8 mouse cellular contexts compared by ENCODE assay signal in the genomic region with DNA sequence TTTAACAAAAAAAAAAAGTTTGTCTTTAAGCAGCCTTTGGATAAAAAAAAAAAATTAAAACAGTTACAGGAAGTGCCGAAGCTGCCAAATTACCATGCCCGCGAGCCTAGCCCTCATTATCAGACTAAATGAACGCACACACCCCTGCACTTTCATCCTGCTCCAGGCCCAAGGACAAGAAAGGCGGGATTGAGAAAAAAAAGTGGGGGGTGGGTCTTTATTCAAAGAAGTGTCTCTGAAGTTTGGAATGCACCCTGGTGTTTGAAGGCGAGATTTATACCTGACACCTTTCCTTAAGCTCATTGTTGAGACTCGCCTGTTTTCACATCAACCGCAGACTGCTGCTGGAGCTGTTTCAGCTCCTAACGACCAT. TPM values are rescaled to one million over a fixed set of nuclear protein-coding genes. Genes with fewer than 3 reads are reported as not detected.
DNase-seq lines count a peak whose midpoint lies in the region; ATAC-seq and TF ChIP-seq lines count a peak whose summit lies in the region.

No protein-coding gene starts in this region.

- in situ Hi-C loops in ES-E14 (cut with MboI; ENCODE audit: low sequenced_read_pairs in 2 of 2, unreplicated experiment in 2 of 2), result no loop called here

- peaks cover 4% of the 10 kb centered on the region; the same call in 1 of the 2 replicates for H3K9me3 ChIP-seq in heart, embryonic 14.5 days (ENCODE audit: control insufficient read depth, low read length)
- H3K9me3 ChIP-seq in ES-E14 (ENCODE audit: control insufficient read depth, insufficient read depth, low read depth, low read length), result no peaks in the 10 kb centered on the region
- H3K9me3 ChIP-seq in forebrain, postnatal 0 days (ENCODE audit: low read length), result no peaks in the 10 kb centered on the region; the same call in 1 of the 2 replicates

- no peak for ATAC-seq in heart, embryonic 14.5 days (ENCODE audit: insufficient number of reproducible peaks, insufficient read depth, low FRiP score, low read depth)
- peak; percentile 40; the same call in 1 of the 2 replicates for ATAC-seq in forebrain, postnatal 0 days

- TF ChIP-seq CTCF in forebrain, postnatal 0 days (IDR thresholded peaks at IDR 0.05; ENCODE audit: low read depth), result no peak

- no peaks in the 10 kb centered on the region for H3K36me3 ChIP-seq in heart, embryonic 14.5 days (ENCODE audit: control insufficient read depth, insufficient read depth, low read length)
- no peaks in the 10 kb centered on the region for H3K36me3 ChIP-seq in ES-E14 (ENCODE audit: control insufficient read depth, insufficient read depth, low read length, poor library complexity, severe bottlenecking)
- no peaks in the 10 kb centered on the region for H3K36me3 ChIP-seq in forebrain, postnatal 0 days (ENCODE audit: insufficient read depth)

- no peak overlapping the region for H3K9ac ChIP-seq in heart, embryonic 14.5 days (ENCODE audit: low read length)
- no peak overlapping the region for H3K9ac ChIP-seq in ES-E14 (ENCODE audit: insufficient read depth, low read depth, low read length, poor library complexity, severe bottlenecking)
- 0 out of 2 replicates have a peak overlapping the region, but pooled peaks have one; percentile 10 for H3K9ac ChIP-seq in forebrain, postnatal 0 days

- WGBS in heart, embryonic 14.5 days, result 17% methylated on average over 9 of the region's 9 CpGs
- WGBS in forebrain, postnatal 0 days, result 2% methylated on average over 9 of the region's 9 CpGs

- H3K27me3 ChIP-seq in heart, embryonic 14.5 days (ENCODE audit: control insufficient read depth, insufficient read depth, low read length), result no peaks in the 10 kb centered on the region
- no peaks in the 10 kb centered on the region; the same call in 1 of the 2 replicates for H3K27me3 ChIP-seq in forebrain, postnatal 0 days (ENCODE audit: insufficient read depth, low read length)

- intact Hi-C loops in heart, postnatal 36 days (cut with DNase I), result no loop called here

- peak overlapping the region; percentile 61; the same call in 1 of the 2 replicates for H3K4me2 ChIP-seq in heart, embryonic 14.5 days (ENCODE audit: low read length)
- H3K4me2 ChIP-seq in forebrain, postnatal 0 days (ENCODE audit: low read depth), result peak overlapping the region; percentile 23

- no peak overlapping the region for H3K4me3 ChIP-seq in heart, embryonic 14.5 days (ENCODE audit: control insufficient read depth in 1 of 2, insufficient read depth in 1 of 2, low read depth in 1 of 2, low read length in 2 of 2)
- H3K4me3 ChIP-seq in ES-E14 (ENCODE audit: insufficient read depth in 1 of 2, low read depth in 1 of 2, low read length in 2 of 2, poor library complexity in 1 of 2, severe bottlenecking in 1 of 2), result no peak overlapping the region
- no peak overlapping the region for H3K4me3 ChIP-seq in forebrain, postnatal 0 days (ENCODE audit: low read depth, low read length)

- no peak overlapping the region for H3K27ac ChIP-seq in heart, embryonic 14.5 days (replicated peaks in 1 of 2; ENCODE audit: control insufficient read depth in 1 of 2, insufficient read depth in 1 of 2, low read depth in 2 of 2, low read length in 2 of 2)
- no peak overlapping the region for H3K27ac ChIP-seq in ES-E14 (ENCODE audit: insufficient read depth, low read depth, low read length, poor library complexity, severe bottlenecking)
- no peak overlapping the region for H3K27ac ChIP-seq in forebrain, postnatal 0 days (ENCODE audit: low read depth, low read length)

- H3K4me1 ChIP-seq in heart, embryonic 14.5 days (ENCODE audit: control insufficient read depth in 2 of 2, insufficient read depth in 2 of 2, low read length in 2 of 2), result peaks cover 11 to 22% of the 10 kb centered on the region in 2 experiments; a peak in 3 of 4 replicates
- peaks cover 2 to 8% of the 10 kb centered on the region in 2 experiments; a peak in 3 of 4 replicates for H3K4me1 ChIP-seq in ES-E14 (ENCODE audit: control insufficient read depth in 2 of 2, insufficient read depth in 2 of 2, low read length in 2 of 2, poor library complexity in 1 of 2)
- H3K4me1 ChIP-seq in forebrain, postnatal 0 days (ENCODE audit: insufficient read depth), result peaks cover 6% of the 10 kb centered on the region; the same call in 1 of the 2 replicates

- no peak for DNase-seq in heart, postnatal 36 days
- no peak for DNase-seq in ES-E14 (ENCODE audit: low read depth, low spot score)
- DNase-seq in forebrain, postnatal 0 days, result no peak
- DNase-seq in mesoderm, embryonic 11.5 days (ENCODE audit: low read depth, low spot score), result peak; percentile 43
- no peak for DNase-seq in left cerebral cortex, adult 9 months (ENCODE audit: low spot score in 2 of 2)
- DNase-seq in thymus, postnatal 0 days (ENCODE audit: low spot score), result no peak
- no peak for DNase-seq in spleen, postnatal 14 days (ENCODE audit: low spot score in 2 of 2)

TF ChIP-seq in ES-E14, 5 proteins besides CTCF, POLR2A, EP300 and RAD21:
- TF ChIP-seq ZNF384 (IDR thresholded peaks at IDR 0.05; ENCODE audit: low read depth, low read length), result peak; percentile 46
- no peak for TF ChIP-seq MAFK (IDR thresholded peaks at IDR 0.05; ENCODE audit: insufficient read depth, low read depth, low read length)

RNA-seq across cellular contexts. Expression of a gene that starts 23.4 kb away (rescaled TPM):
- polyA plus RNA-seq in heart, embryonic 14.5 days (2014; fragmentation: Nextera tagmentation; extraction: Ambion mirVana), result 0.05 and 0.07 TPM in 2 replicates
- under 1 TPM; 0.41 to 0.42 TPM for total RNA-seq in heart, postnatal 36 days (2021)
- total RNA-seq in ES-E14 (2012; rRNA removed), result 0.04 and 0.05 TPM in 2 replicates
- 0.54 and 0.90 TPM in 2 replicates for total RNA-seq in forebrain, postnatal 0 days (2014; rRNA removed)
- 0.38 and 0.40 TPM in 2 replicates for polyA plus RNA-seq in forebrain, postnatal 0 days (2015; fragmentation: Nextera tagmentation; extraction: Ambion mirVana)
- 1.4 and 1.5 TPM in 2 replicates for polyA plus RNA-seq in thymus, postnatal 0 days (2015; fragmentation: Nextera tagmentation; extraction: Ambion mirVana)
